Mouse (Mus musculus): ENCODE measurements at regions not wholly inside any gene's neighbourhood (a gene's known extent, or its start where the extent isn't known, plus 50 kb on each side); places are given as distances from the start of the nearest gene placed in this dataset.

DNA sequence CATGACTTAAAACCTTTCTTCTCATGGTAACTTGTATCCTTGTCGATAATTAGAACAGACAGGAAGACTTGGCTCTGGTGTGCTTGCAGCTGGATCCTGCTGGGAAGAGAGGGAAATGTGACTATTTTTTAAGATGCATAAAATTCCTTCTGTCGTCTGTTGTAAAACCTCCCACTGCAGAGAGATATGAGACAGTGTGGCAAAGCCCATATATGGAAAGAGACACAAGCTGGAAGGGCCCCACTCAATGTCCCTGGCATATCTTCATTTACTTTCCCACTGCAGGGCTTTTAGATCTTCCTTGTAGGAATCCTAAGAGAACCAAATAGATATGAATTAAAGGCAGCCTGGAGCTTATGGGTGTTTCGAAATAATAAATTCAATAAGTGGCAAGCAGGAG, 87.8 kb downstream of the Dad1 start:
- TF ChIP-seq POLR2A (IDR thresholded peaks at IDR 0.05; ENCODE audit: borderline replicate concordance, insufficient read depth, low read length) (no peak), CTCF (IDR thresholded peaks at IDR 0.05; ENCODE audit: borderline replicate concordance, insufficient read depth, low read depth, low read length) (no peak)

Measured in cerebellum, adult 2 months (tissue).